Comparison of ENCODE assay signal across 12 mouse cellular contexts in the genomic region with DNA sequence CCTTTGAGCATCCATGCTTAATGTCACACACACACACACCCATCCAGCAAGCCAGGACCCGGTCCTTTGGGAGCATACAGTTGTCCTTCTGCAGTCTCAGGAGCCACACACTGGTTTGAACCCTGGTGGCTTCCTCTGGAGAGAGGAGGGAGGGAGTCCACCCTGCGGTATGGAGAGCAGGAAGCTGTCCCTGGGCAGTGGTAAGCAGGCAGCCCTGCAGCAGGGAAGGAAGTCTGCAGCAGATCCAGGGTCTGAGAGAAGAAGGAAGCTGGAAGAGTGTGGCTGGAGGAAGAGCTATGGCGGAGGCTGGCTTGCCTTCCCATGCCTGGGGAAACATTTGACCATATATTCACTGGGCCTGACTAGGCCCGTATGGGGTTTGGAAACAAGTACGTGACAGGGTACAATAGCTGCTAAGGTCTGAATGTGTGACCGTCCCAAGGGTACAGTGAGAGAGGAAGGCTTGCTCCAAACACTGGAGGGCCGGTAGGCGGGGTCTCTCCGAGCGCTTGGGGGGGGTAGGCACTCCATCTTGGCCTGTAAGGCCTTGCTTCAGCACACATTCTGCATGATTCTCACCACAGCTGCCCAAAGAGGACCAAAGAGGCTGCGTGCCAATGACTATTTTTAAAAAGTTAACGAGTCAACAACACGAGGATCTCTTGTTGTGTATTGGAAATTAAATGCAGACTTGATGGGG.
DNase-seq lines count a peak whose midpoint lies in the region; ATAC-seq and TF ChIP-seq lines count a peak whose summit lies in the region.
"Had no signal": no experiment of that assay in that cellular context is flagged by ENCODE, and none has a peak within 500 bp of the region (broad histone marks: within the 10 kb centered on the region; RNA-seq: fewer than 3 reads in every experiment).

No protein-coding gene starts in this region.

- no peaks in the 10 kb centered on the region for H3K36me3 ChIP-seq in heart, embryonic 14.5 days (ENCODE audit: control insufficient read depth, insufficient read depth, low read length)
- H3K36me3 ChIP-seq in E14TG2a.4 (ENCODE audit: insufficient read depth, low read length): peaks cover 57% of the 10 kb centered on the region
- H3K36me3 ChIP-seq in forebrain, embryonic 11.5 days (ENCODE audit: control insufficient read depth, insufficient read depth, low read length): no peaks in the 10 kb centered on the region
- 0 out of 2 replicates have a peak, but pooled peaks cover 13% of the 10 kb centered on the region for H3K36me3 ChIP-seq in limb, embryonic 15.5 days

- no peak for TF ChIP-seq CTCF in E14TG2a.4 (conservative IDR thresholded peaks at IDR 0.05; ENCODE audit: low read length)

- 0 out of 2 replicates have a peak, but pooled peaks have one; percentile 5 for ATAC-seq in heart, embryonic 14.5 days (ENCODE audit: insufficient number of reproducible peaks, insufficient read depth, low FRiP score, low read depth)
- ATAC-seq in forebrain, embryonic 11.5 days (replicated peaks; ENCODE audit: low FRiP score): no peak
- ATAC-seq in limb, embryonic 15.5 days (ENCODE audit: insufficient number of reproducible peaks, low FRiP score, low TSS enrichment, low read depth): no peak
- ATAC-seq: inflammation-experienced regulatory T-cells, adult 6 months had no signal

- H3K27me3 ChIP-seq in heart, embryonic 14.5 days (ENCODE audit: control insufficient read depth, insufficient read depth, low read length): no peaks in the 10 kb centered on the region
- no peaks in the 10 kb centered on the region for H3K27me3 ChIP-seq in E14TG2a.4 (ENCODE audit: insufficient read depth, low read length)
- H3K27me3 ChIP-seq in forebrain, embryonic 11.5 days (ENCODE audit: control insufficient read depth, insufficient read depth, low read length): no peaks in the 10 kb centered on the region
- no peaks in the 10 kb centered on the region for H3K27me3 ChIP-seq in limb, embryonic 15.5 days

- 0 out of 4 replicates have a peak overlapping the region, but pooled peaks have one; percentile 3 to 30 for H3K27ac ChIP-seq in heart, embryonic 14.5 days (replicated peaks in 1 of 2; ENCODE audit: control insufficient read depth in 1 of 2, insufficient read depth in 1 of 2, low read depth in 2 of 2, low read length in 2 of 2)
- H3K27ac ChIP-seq in forebrain, embryonic 11.5 days (ENCODE audit: low read depth, low read length): peak overlapping the region; percentile 34; the same call in 1 of the 2 replicates
- peak overlapping the region; percentile 11; the same call in 1 of the 2 replicates for H3K27ac ChIP-seq in limb, embryonic 15.5 days

- WGBS in heart, embryonic 14.5 days: 74% methylated on average over 13 of the region's 13 CpGs
- WGBS in forebrain, embryonic 11.5 days: 67% methylated on average over 13 of the region's 13 CpGs
- 79% methylated on average over 13 of the region's 13 CpGs for WGBS in limb, embryonic 15.5 days

- H3K9me3 ChIP-seq in heart, embryonic 14.5 days (ENCODE audit: control insufficient read depth, low read length): no peaks in the 10 kb centered on the region
- no peaks in the 10 kb centered on the region for H3K9me3 ChIP-seq in E14TG2a.4 (ENCODE audit: low read length)
- H3K9me3 ChIP-seq in forebrain, embryonic 11.5 days (ENCODE audit: control insufficient read depth, low read length): no peaks in the 10 kb centered on the region
- no peaks in the 10 kb centered on the region for H3K9me3 ChIP-seq in limb, embryonic 15.5 days

- H3K9ac ChIP-seq in heart, embryonic 14.5 days (ENCODE audit: low read length): no peak overlapping the region
- peak overlapping the region; percentile 17; the same call in 1 of the 2 replicates for H3K9ac ChIP-seq in forebrain, embryonic 11.5 days (ENCODE audit: low read length)
- H3K9ac ChIP-seq in limb, embryonic 15.5 days: no peak overlapping the region

- no peak overlapping the region for H3K4me3 ChIP-seq in heart, embryonic 14.5 days (ENCODE audit: control insufficient read depth in 1 of 2, insufficient read depth in 1 of 2, low read depth in 1 of 2, low read length in 2 of 2)
- peak overlapping the region; percentile 81 for H3K4me3 ChIP-seq in E14TG2a.4 (replicated peaks; ENCODE audit: low read length)
- H3K4me3 ChIP-seq in forebrain, embryonic 11.5 days (ENCODE audit: low read depth, low read length): no peak overlapping the region
- H3K4me3 ChIP-seq in limb, embryonic 15.5 days: no peak overlapping the region

- no peak overlapping the region for H3K4me2 ChIP-seq in heart, embryonic 14.5 days (ENCODE audit: low read length)
- H3K4me2 ChIP-seq in forebrain, embryonic 11.5 days (ENCODE audit: low read depth, low read length, severe bottlenecking): no peak overlapping the region
- H3K4me2 ChIP-seq in limb, embryonic 15.5 days: no peak overlapping the region

- DNase-seq in heart, postnatal 4 days: no peak
- no peak for DNase-seq in forebrain, embryonic 11.5 days (ENCODE audit: low spot score)
- no peak for DNase-seq in left cerebral cortex, adult 11 months (ENCODE audit: low spot score)
- no peak for DNase-seq in MN1 (ENCODE audit: low spot score)
- DNase-seq in ovary, adult 18-20 months (ENCODE audit: low spot score): no peak
- DNase-seq: cerebellum, postnatal 14 days; layer of hippocampus, postnatal 36 days; thymus, adult 18-20 months had no signal

- peaks cover 31% of the 10 kb centered on the region in 2 experiments for H3K4me1 ChIP-seq in heart, embryonic 14.5 days (ENCODE audit: control insufficient read depth in 2 of 2, insufficient read depth in 2 of 2, low read length in 2 of 2)
- peaks cover 92% of the 10 kb centered on the region for H3K4me1 ChIP-seq in E14TG2a.4 (replicated peaks; ENCODE audit: low read depth, low read length)
- peaks cover 45% of the 10 kb centered on the region for H3K4me1 ChIP-seq in forebrain, embryonic 11.5 days (replicated peaks; ENCODE audit: control insufficient read depth, insufficient read depth, low read length)
- H3K4me1 ChIP-seq in limb, embryonic 15.5 days: peaks cover 50% of the 10 kb centered on the region
